Mouse (Mus musculus): ENCODE results near the gene Zdhhc17. TPM values are rescaled to one million over a fixed set of nuclear protein-coding genes. Genes with fewer than 3 reads are reported as not detected.

Zdhhc17 gene
- polyA plus RNA-seq, 1 experiment: 5.2 TPM

GRCm38 (mm10) chr10:110991307-110992046 lies 18.5 kb downstream of the Zdhhc17 start:
- Histone ChIP-seq H3K27me3 (ENCODE audit: control insufficient read depth, insufficient read depth, insufficient read length) (no peaks in the 10 kb centered on the region), H3K79me3 (ENCODE audit: low read depth) (peaks cover 52% of the 10 kb centered on the region), H3K36me3 (ENCODE audit: control insufficient read depth, insufficient read depth) (no peaks in the 10 kb centered on the region), H3ac (ENCODE audit: control insufficient read depth, insufficient read length, low read depth) (no peak overlapping the region), H3K79me2 (ENCODE audit: control insufficient read depth, insufficient read depth) (peaks cover 99% of the 10 kb centered on the region), H3K4me3 (ENCODE audit: insufficient read depth, poor library complexity, severe bottlenecking) (no peak overlapping the region)
- TF ChIP-seq CTCF (IDR thresholded peaks at IDR 0.05; ENCODE audit: control insufficient read depth, insufficient read depth, insufficient read length): no peak
- TF ChIP-seq MYOD1 (IDR thresholded peaks at IDR 0.05; ENCODE audit: control insufficient read depth, insufficient read length, low read depth): no peak
- TF ChIP-seq USF1 (IDR thresholded peaks at IDR 0.05; ENCODE audit: low read depth): no peak
- no peak for TF ChIP-seq CEBPB (IDR thresholded peaks at IDR 0.05; ENCODE audit: low read depth)
- TF ChIP-seq MAX (IDR thresholded peaks at IDR 0.05): no peak
- TF ChIP-seq FOSL1 (IDR thresholded peaks at IDR 0.05; ENCODE audit: insufficient read depth, low read length, poor library complexity, severe bottlenecking): no peak
- no peak for TF ChIP-seq MYOG (IDR thresholded peaks at IDR 0.05; ENCODE audit: control insufficient read depth, extremely low read depth, insufficient read length)

GRCm38 (mm10) chr10:110989729-110990128 lies 20.2 kb downstream of the Zdhhc17 start:
- peaks cover 92% of the 10 kb centered on the region for H3K79me2 ChIP-seq (ENCODE audit: control insufficient read depth, insufficient read depth)
- H3K79me3 ChIP-seq (ENCODE audit: low read depth): peaks cover 52% of the 10 kb centered on the region
- no peak overlapping the region for H3ac ChIP-seq (ENCODE audit: control insufficient read depth, insufficient read length, low read depth)
- no peak for TF ChIP-seq MYOD1 (IDR thresholded peaks at IDR 0.05; ENCODE audit: control insufficient read depth, insufficient read length, low read depth)
- peaks cover 7% of the 10 kb centered on the region for H3K36me3 ChIP-seq (ENCODE audit: control insufficient read depth, insufficient read depth)
- H3K27me3 ChIP-seq (ENCODE audit: control insufficient read depth, insufficient read depth, insufficient read length): no peaks in the 10 kb centered on the region
- H3K4me3 ChIP-seq (ENCODE audit: insufficient read depth, poor library complexity, severe bottlenecking): no peak overlapping the region

GRCm38 (mm10) chr10:110986682-110987081 lies 23.3 kb downstream of the Zdhhc17 start:
- Histone ChIP-seq H3K27me3 (ENCODE audit: control insufficient read depth, insufficient read depth, insufficient read length) (no peaks in the 10 kb centered on the region), H3K79me2 (ENCODE audit: control insufficient read depth, insufficient read depth) (peaks cover 68% of the 10 kb centered on the region), H3ac (ENCODE audit: control insufficient read depth, insufficient read length, low read depth) (no peak overlapping the region), H3K4me3 (ENCODE audit: insufficient read depth, poor library complexity, severe bottlenecking) (no peak overlapping the region), H3K79me3 (ENCODE audit: low read depth) (peaks cover 39% of the 10 kb centered on the region), H3K36me3 (ENCODE audit: control insufficient read depth, insufficient read depth) (peaks cover 12% of the 10 kb centered on the region)
- TF ChIP-seq MYOG (IDR thresholded peaks at IDR 0.05; ENCODE audit: control insufficient read depth, extremely low read depth, insufficient read length) (no peak), USF1 (IDR thresholded peaks at IDR 0.05; ENCODE audit: low read depth) (no peak), MYOD1 (IDR thresholded peaks at IDR 0.05; ENCODE audit: control insufficient read depth, insufficient read length, low read depth) (no peak), MAX (IDR thresholded peaks at IDR 0.05) (no peak), FOSL1 (IDR thresholded peaks at IDR 0.05; ENCODE audit: insufficient read depth, low read length, poor library complexity, severe bottlenecking) (no peak), CEBPB (IDR thresholded peaks at IDR 0.05; ENCODE audit: low read depth) (no peak), CTCF (IDR thresholded peaks at IDR 0.05; ENCODE audit: control insufficient read depth, insufficient read depth, insufficient read length) (no peak)

- H3K79me2 ChIP-seq (ENCODE audit: control insufficient read depth, insufficient read depth): peaks cover 29% of the 10 kb centered on the region
- no peak overlapping the region for H3ac ChIP-seq (ENCODE audit: control insufficient read depth, insufficient read length, low read depth)
- H3K4me3 ChIP-seq (ENCODE audit: insufficient read depth, poor library complexity, severe bottlenecking): no peak overlapping the region
- H3K79me3 ChIP-seq (ENCODE audit: low read depth): peaks cover 10% of the 10 kb centered on the region
- no peaks in the 10 kb centered on the region for H3K27me3 ChIP-seq (ENCODE audit: control insufficient read depth, insufficient read depth, insufficient read length)
- TF ChIP-seq CTCF (IDR thresholded peaks at IDR 0.05; ENCODE audit: control insufficient read depth, insufficient read depth, insufficient read length) (no peak), MYOD1 (IDR thresholded peaks at IDR 0.05; ENCODE audit: control insufficient read depth, insufficient read length, low read depth) (no peak), FOSL1 (IDR thresholded peaks at IDR 0.05; ENCODE audit: insufficient read depth, low read length, poor library complexity, severe bottlenecking) (no peak), USF1 (IDR thresholded peaks at IDR 0.05; ENCODE audit: low read depth) (no peak), CEBPB (IDR thresholded peaks at IDR 0.05; ENCODE audit: low read depth) (no peak), MYOG (IDR thresholded peaks at IDR 0.05; ENCODE audit: control insufficient read depth, extremely low read depth, insufficient read length) (no peak), MAX (IDR thresholded peaks at IDR 0.05) (no peak)
- peaks cover 20% of the 10 kb centered on the region for H3K36me3 ChIP-seq (ENCODE audit: control insufficient read depth, insufficient read depth)
Observed at GRCm38 (mm10) chr10:110982771-110983170, 27.2 kb downstream of the Zdhhc17 start.

DNA sequence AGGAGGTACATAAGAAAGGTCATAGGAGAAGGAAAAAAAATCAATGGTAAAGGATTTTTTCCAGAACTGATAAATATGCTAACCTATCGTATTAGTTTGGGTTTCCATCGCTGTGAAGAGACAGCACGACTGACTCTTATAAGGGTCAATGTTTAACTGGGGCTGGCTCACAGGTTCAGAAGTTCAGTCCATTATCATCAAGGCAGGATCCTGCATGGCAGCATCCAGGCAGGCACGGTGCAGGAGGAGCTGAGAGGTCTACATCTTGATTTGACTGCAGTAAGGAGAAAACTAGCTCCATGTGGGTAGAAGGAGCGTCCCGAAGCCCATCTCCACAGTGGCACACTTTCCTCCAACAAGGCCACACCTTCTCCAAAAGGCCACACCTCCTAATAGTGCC lies 29.5 kb downstream of the Zdhhc17 start:
- no peaks in the 10 kb centered on the region for H3K27me3 ChIP-seq (ENCODE audit: control insufficient read depth, insufficient read depth, insufficient read length)
- no peaks in the 10 kb centered on the region for H3K79me3 ChIP-seq (ENCODE audit: low read depth)
- no peak overlapping the region for H3ac ChIP-seq (ENCODE audit: control insufficient read depth, insufficient read length, low read depth)
- TF ChIP-seq MYOG (IDR thresholded peaks at IDR 0.05; ENCODE audit: control insufficient read depth, extremely low read depth, insufficient read length) (no peak), CEBPB (IDR thresholded peaks at IDR 0.05; ENCODE audit: low read depth) (no peak), MAX (IDR thresholded peaks at IDR 0.05) (no peak), MYOD1 (IDR thresholded peaks at IDR 0.05; ENCODE audit: control insufficient read depth, insufficient read length, low read depth) (no peak), CTCF (IDR thresholded peaks at IDR 0.05; ENCODE audit: control insufficient read depth, insufficient read depth, insufficient read length) (no peak), FOSL1 (IDR thresholded peaks at IDR 0.05; ENCODE audit: insufficient read depth, low read length, poor library complexity, severe bottlenecking) (no peak), USF1 (IDR thresholded peaks at IDR 0.05; ENCODE audit: low read depth) (no peak)
- H3K79me2 ChIP-seq (ENCODE audit: control insufficient read depth, insufficient read depth): peaks cover 6% of the 10 kb centered on the region
- H3K4me3 ChIP-seq (ENCODE audit: insufficient read depth, poor library complexity, severe bottlenecking): no peak overlapping the region
- H3K36me3 ChIP-seq (ENCODE audit: control insufficient read depth, insufficient read depth): peaks cover 13% of the 10 kb centered on the region

GRCm38 (mm10) chr10:110979431-110979830 lies 30.5 kb downstream of the Zdhhc17 start:
- no peaks in the 10 kb centered on the region for H3K79me3 ChIP-seq (ENCODE audit: low read depth)
- no peak overlapping the region for H3ac ChIP-seq (ENCODE audit: control insufficient read depth, insufficient read length, low read depth)
- H3K4me3 ChIP-seq (ENCODE audit: insufficient read depth, poor library complexity, severe bottlenecking): no peak overlapping the region
- no peak for TF ChIP-seq USF1 (IDR thresholded peaks at IDR 0.05; ENCODE audit: low read depth)
- no peak for TF ChIP-seq FOSL1 (IDR thresholded peaks at IDR 0.05; ENCODE audit: insufficient read depth, low read length, poor library complexity, severe bottlenecking)
- TF ChIP-seq MYOD1 (IDR thresholded peaks at IDR 0.05; ENCODE audit: control insufficient read depth, insufficient read length, low read depth): no peak
- no peak for TF ChIP-seq CEBPB (IDR thresholded peaks at IDR 0.05; ENCODE audit: low read depth)
- TF ChIP-seq CTCF (IDR thresholded peaks at IDR 0.05; ENCODE audit: control insufficient read depth, insufficient read depth, insufficient read length): no peak
- TF ChIP-seq MAX (IDR thresholded peaks at IDR 0.05): no peak
- TF ChIP-seq MYOG (IDR thresholded peaks at IDR 0.05; ENCODE audit: control insufficient read depth, extremely low read depth, insufficient read length): no peak
- H3K27me3 ChIP-seq (ENCODE audit: control insufficient read depth, insufficient read depth, insufficient read length): no peaks in the 10 kb centered on the region
- H3K79me2 ChIP-seq (ENCODE audit: control insufficient read depth, insufficient read depth): peaks cover 6% of the 10 kb centered on the region
- H3K36me3 ChIP-seq (ENCODE audit: control insufficient read depth, insufficient read depth): peaks cover 13% of the 10 kb centered on the region
